Mouse (Mus musculus): ENCODE results near the gene Gm3486.
"Not testable (repeated sequence)": the region's sequence is repeated elsewhere in the genome, so short reads cannot be mapped to it uniquely, and the experiment has no call there.

Gene Gm3486

DNA sequence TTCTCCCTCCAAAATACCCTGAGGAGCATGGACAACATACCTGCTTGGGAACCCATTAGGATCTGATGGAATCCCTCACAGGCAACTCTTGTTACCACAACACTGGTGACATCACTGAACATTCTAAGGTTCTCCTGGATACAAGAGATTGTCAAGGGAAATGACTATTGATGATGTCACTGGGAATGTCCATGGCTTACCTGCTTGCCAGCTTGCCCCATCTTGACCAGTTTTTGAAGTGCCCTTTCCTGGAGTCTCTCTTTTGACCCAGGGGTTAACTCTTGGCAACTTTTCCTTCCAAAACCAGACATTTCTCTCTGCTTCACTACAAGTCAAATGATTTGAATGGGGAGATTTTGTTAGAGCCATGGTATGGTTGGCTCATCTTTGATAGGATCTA lies at the start of gene Gm3486:
Gm3486 (minus strand) TSS at position 101 of the 400 bp plus-strand sequence.
- DNase-seq, result not testable (repeated sequence)

DNA sequence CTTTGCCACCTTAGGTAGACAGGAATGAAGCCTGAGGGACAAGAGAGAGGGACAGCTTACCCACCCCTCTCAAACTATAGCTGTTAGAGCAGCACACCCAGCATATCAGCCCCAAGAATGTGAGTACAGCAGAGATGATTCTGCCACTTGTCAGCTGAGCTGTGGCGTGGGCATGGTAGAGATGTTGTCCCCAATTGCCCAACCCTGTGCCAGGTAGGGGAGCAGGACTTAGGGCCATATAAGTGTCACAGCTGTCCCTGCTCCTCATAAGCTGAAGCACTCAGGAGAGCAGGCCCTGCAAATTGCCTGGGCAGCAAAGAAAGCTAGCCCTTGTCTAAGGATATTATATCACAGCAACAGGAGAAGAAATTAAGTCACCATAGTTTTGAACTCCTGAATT lies 35.4 kb upstream of the Gm3486 start:
- not testable (repeated sequence) for DNase-seq

DNA sequence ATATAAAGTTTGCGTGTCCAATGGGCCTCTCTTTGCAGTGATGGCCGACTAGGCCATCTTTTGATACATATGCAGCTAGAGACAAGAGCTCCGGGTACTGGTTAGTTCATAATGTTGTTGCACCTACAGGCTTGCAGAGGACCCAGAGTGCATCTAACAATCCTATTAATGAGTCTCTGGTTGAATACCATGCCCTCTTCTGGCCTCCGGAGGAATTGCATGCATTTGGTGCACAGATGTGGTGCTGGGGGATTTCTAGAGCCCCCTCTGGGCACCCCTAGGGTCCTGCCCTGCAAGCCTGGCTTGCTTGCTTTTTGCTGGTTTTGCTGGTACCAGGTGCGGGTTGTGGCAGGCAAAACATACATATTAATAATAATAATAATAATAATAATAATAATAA lies 31.4 kb upstream of the Gm3486 start:
- DNase-seq, result not testable (repeated sequence)

DNA sequence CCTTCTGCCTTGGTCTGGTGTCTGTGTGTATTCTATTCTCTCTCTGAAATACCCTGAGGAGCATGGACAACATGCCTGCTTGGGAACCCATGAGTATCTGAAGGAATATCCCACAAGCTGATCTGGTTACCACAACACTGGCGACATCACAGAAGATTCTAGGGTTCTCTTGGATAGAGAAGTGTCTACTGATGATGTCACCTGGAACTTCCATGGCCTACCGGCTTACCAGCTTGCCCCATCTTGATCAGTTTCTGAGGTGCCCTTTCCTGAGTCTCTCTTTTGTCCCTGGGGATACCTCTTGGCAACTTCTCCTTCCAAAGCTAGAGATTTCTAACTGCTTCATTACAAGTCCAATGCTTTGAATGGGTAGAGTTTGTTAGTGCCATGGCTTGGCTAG lies 35.9 kb downstream of the Gm3486 start, which contains the start of gene Gm7954:
Gm7954 (minus strand) TSS at position 101 of the 400 bp plus-strand sequence.
- not testable (repeated sequence) for DNase-seq

Data from kidney, adult 11 months (tissue).